Mouse (Mus musculus) gastrocnemius, adult 2 months (tissue): ENCODE measurements around the gene Cd86. TPM values are rescaled to one million over a fixed set of nuclear protein-coding genes. Genes with fewer than 3 reads are reported as not detected.

Source experiments
- DNase-seq: peaks from one replicate; pipeline ENCODE4 v3.0.0; 2022
- H3K27ac ChIP-seq: fragments of 200-600 bp; 2 replicates; pipeline ENCODE4 v1.8.1; 2022; ENCODE audit warnings: mild to moderate bottlenecking
- H3K4me3 ChIP-seq: fragments of 200-600 bp; 2 replicates; pipeline ENCODE4 v1.8.1; 2022; ENCODE audit warnings: mild to moderate bottlenecking, moderate library complexity
- CTCF ChIP-seq: fragments of 200-600 bp; IDR thresholded peaks from 2 replicates; pipeline ENCODE4 v1.8.1; 2022; ENCODE audit warnings: antibody characterized with exemption, mild to moderate bottlenecking, moderate library complexity
- intact Hi-C: fragments of 180-260 bp; cut with DNase I; formaldehyde crosslinking; loops from one replicate; pipeline ENCODE4 v1.15.1; 2025
- total RNA-seq, 2 experiments: library from RNA; stranded (reverse); gene quantifications; 2 replicates each; pipeline ENCODE4 v1.2.3; 2021

Gene Cd86
- total RNA-seq, 2 experiments from 2014 or later: 0.13 to 0.17 TPM

- intact Hi-C loops: no loop called here
- no peak overlapping the region for H3K4me3 ChIP-seq
- TF ChIP-seq CTCF: no peak
- no peak overlapping the region for H3K27ac ChIP-seq
- no peak for DNase-seq
These were observed 15.9 kb upstream of the Cd86 start for GRCm38 (mm10) chr16:36681829-36682228.

- Histone ChIP-seq H3K27ac (no peak overlapping the region), H3K4me3 (no peak overlapping the region)
- intact Hi-C loops: no loop called here
- DNase-seq: no peak
- TF ChIP-seq CTCF: no peak
These were observed 10.0 kb upstream of the Cd86 start for GRCm38 (mm10) chr16:36675902-36676301.

GRCm38 (mm10) chr16:36675304-36675703 is 9.4 kb upstream of the Cd86 start:
- Histone ChIP-seq H3K27ac (no peak overlapping the region), H3K4me3 (no peak overlapping the region)
- intact Hi-C loops: no loop called here
- DNase-seq: no peak
- TF ChIP-seq CTCF: no peak

GRCm38 (mm10) chr16:36674457-36675204 is 8.8 kb upstream of the Cd86 start:
- H3K4me3 ChIP-seq: no peak overlapping the region
- DNase-seq: no peak
- no peak overlapping the region for H3K27ac ChIP-seq
- intact Hi-C loops: no loop called here
- TF ChIP-seq CTCF: no peak

- H3K27ac ChIP-seq: no peak overlapping the region
- DNase-seq: no peak
- no peak overlapping the region for H3K4me3 ChIP-seq
- intact Hi-C loops: no loop called here
- no peak for TF ChIP-seq CTCF
These were observed 7.3 kb upstream of the Cd86 start for GRCm38 (mm10) chr16:36673196-36673595.

GRCm38 (mm10) chr16:36670590-36670989 is 4.7 kb upstream of the Cd86 start:
- intact Hi-C loops: no loop called here

GRCm38 (mm10) chr16:36666448-36667017 is 652 bp upstream of the Cd86 start:
- DNase-seq: no peak
- Histone ChIP-seq H3K27ac (no peak overlapping the region), H3K4me3 (no peak overlapping the region)
- intact Hi-C loops: no loop called here
- no peak for TF ChIP-seq CTCF

More at GRCm38 (mm10) chr16:36670590-36670989, 4.7 kb upstream of the Cd86 start:
- DNase-seq: no peak
- Histone ChIP-seq H3K27ac (no peak overlapping the region), H3K4me3 (no peak overlapping the region)
- no peak for TF ChIP-seq CTCF

GRCm38 (mm10) chr16:36663484-36663883 is 2.4 kb downstream of the Cd86 start:
- intact Hi-C loops: no loop called here
- no peak overlapping the region for H3K4me3 ChIP-seq

GRCm38 (mm10) chr16:36661330-36661729 is 4.6 kb downstream of the Cd86 start:
- Histone ChIP-seq H3K27ac (no peak overlapping the region), H3K4me3 (no peak overlapping the region)
- DNase-seq: no peak
- TF ChIP-seq CTCF: no peak
- intact Hi-C loops: no loop called here

More at GRCm38 (mm10) chr16:36663484-36663883, 2.4 kb downstream of the Cd86 start:
- no peak for TF ChIP-seq CTCF
- H3K27ac ChIP-seq: no peak overlapping the region
- DNase-seq: no peak

GRCm38 (mm10) chr16:36655910-36656309 is 10.0 kb downstream of the Cd86 start:
- DNase-seq: no peak
- intact Hi-C loops: no loop called here
- Histone ChIP-seq H3K27ac (no peak overlapping the region), H3K4me3 (no peak overlapping the region)
- no peak for TF ChIP-seq CTCF

- intact Hi-C loops: no loop called here
- DNase-seq: no peak
- H3K27ac ChIP-seq: no peak overlapping the region
- TF ChIP-seq CTCF: no peak
- H3K4me3 ChIP-seq: no peak overlapping the region
These were observed 10.7 kb downstream of the Cd86 start for GRCm38 (mm10) chr16:36655199-36655598.

- no peak for DNase-seq
- intact Hi-C loops: no loop called here
- Histone ChIP-seq H3K4me3 (no peak overlapping the region), H3K27ac (no peak overlapping the region)
- TF ChIP-seq CTCF: no peak
These were observed 14.6 kb downstream of the Cd86 start for GRCm38 (mm10) chr16:36651174-36651766.

GRCm38 (mm10) chr16:36650511-36650910 is 15.4 kb downstream of the Cd86 start:
- DNase-seq: no peak
- no peak overlapping the region for H3K4me3 ChIP-seq
- intact Hi-C loops: no loop called here
- TF ChIP-seq CTCF: no peak
- H3K27ac ChIP-seq: no peak overlapping the region
